Mouse (Mus musculus): Measurements from ENCODE around the gene Abhd4. TPM values are rescaled to one million over a fixed set of nuclear protein-coding genes. Genes with fewer than 3 reads are reported as not detected.

Gene Abhd4
- polyA plus RNA-seq, 1 experiment from 2014 or later: 53.5 TPM

- WGBS: 79% methylated on average over 9 of the region's 9 CpGs
These were observed 35.3 kb upstream of the Abhd4 start for GRCm38 (mm10) chr14:54218721-54219120.

GRCm38 (mm10) chr14:54219256-54219655, 34.7 kb upstream of the Abhd4 start:
- Histone ChIP-seq H3K4me3 (ENCODE audit: low read depth, low read length) (no peak overlapping the region), H3K9ac (ENCODE audit: low read length) (no peak overlapping the region), H3K27me3 (ENCODE audit: control insufficient read depth, insufficient read depth, low read length) (no peaks in the 10 kb centered on the region), H3K9me3 (ENCODE audit: control insufficient read depth, low read length) (no peaks in the 10 kb centered on the region), H3K4me1 (replicated peaks; ENCODE audit: control insufficient read depth, insufficient read depth, low read length) (no peaks in the 10 kb centered on the region), H3K36me3 (ENCODE audit: control insufficient read depth, insufficient read depth, low read length) (no peaks in the 10 kb centered on the region), H3K4me2 (ENCODE audit: low read depth, low read length, severe bottlenecking) (no peak overlapping the region), H3K27ac (ENCODE audit: low read depth, low read length) (no peak overlapping the region)
- ATAC-seq (replicated peaks; ENCODE audit: low FRiP score): no peak
- 54% methylated on average over 8 of the region's 8 CpGs for WGBS
- DNase-seq (ENCODE audit: low spot score): no peak

More at GRCm38 (mm10) chr14:54218721-54219120, 35.3 kb upstream of the Abhd4 start:
- H3K27me3 ChIP-seq (ENCODE audit: control insufficient read depth, insufficient read depth, low read length): no peaks in the 10 kb centered on the region
- ATAC-seq (replicated peaks; ENCODE audit: low FRiP score) (no peak), DNase-seq (ENCODE audit: low spot score) (no peak)
- H3K27ac ChIP-seq (ENCODE audit: low read depth, low read length): no peak overlapping the region
- no peaks in the 10 kb centered on the region for H3K9me3 ChIP-seq (ENCODE audit: control insufficient read depth, low read length)
- H3K9ac ChIP-seq (ENCODE audit: low read length): no peak overlapping the region
- H3K36me3 ChIP-seq (ENCODE audit: control insufficient read depth, insufficient read depth, low read length): no peaks in the 10 kb centered on the region
- H3K4me1 ChIP-seq (replicated peaks; ENCODE audit: control insufficient read depth, insufficient read depth, low read length): no peaks in the 10 kb centered on the region
- no peak overlapping the region for H3K4me2 ChIP-seq (ENCODE audit: low read depth, low read length, severe bottlenecking)
- no peak overlapping the region for H3K4me3 ChIP-seq (ENCODE audit: low read depth, low read length)

DNA sequence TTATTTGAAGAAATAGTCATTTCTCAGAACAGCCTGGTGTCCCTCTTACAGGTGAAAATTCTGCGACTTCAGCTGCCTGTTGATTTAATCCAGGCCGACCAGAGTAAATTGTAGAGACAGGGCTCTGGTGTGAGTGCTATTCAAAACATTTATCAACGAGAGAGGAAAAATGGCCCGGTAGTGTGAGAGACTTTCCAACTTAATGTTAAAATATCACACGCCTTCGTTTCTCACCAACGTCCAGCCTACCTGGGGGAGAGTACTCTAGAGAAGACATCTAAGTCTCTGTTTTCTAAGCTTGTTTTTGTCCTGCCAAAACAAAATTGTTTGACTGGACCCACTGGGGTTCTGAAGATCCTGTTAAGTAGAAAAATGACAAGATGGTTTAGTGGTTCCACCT, 34.1 kb upstream of the Abhd4 start:
- Histone ChIP-seq H3K4me2 (ENCODE audit: low read depth, low read length, severe bottlenecking) (no peak overlapping the region), H3K27ac (ENCODE audit: low read depth, low read length) (no peak overlapping the region), H3K27me3 (ENCODE audit: control insufficient read depth, insufficient read depth, low read length) (no peaks in the 10 kb centered on the region), H3K36me3 (ENCODE audit: control insufficient read depth, insufficient read depth, low read length) (no peaks in the 10 kb centered on the region), H3K4me3 (ENCODE audit: low read depth, low read length) (no peak overlapping the region), H3K4me1 (replicated peaks; ENCODE audit: control insufficient read depth, insufficient read depth, low read length) (no peaks in the 10 kb centered on the region), H3K9me3 (ENCODE audit: control insufficient read depth, low read length) (no peaks in the 10 kb centered on the region), H3K9ac (ENCODE audit: low read length) (no peak overlapping the region)
- ATAC-seq (replicated peaks; ENCODE audit: low FRiP score) (no peak), DNase-seq (ENCODE audit: low spot score) (no peak)
- WGBS: 88% methylated on average over 7 of the region's 7 CpGs

GRCm38 (mm10) chr14:54220726-54221494, 33.1 kb upstream of the Abhd4 start:
- ATAC-seq (replicated peaks; ENCODE audit: low FRiP score) (no peak), DNase-seq (ENCODE audit: low spot score) (no peak)
- no peaks in the 10 kb centered on the region for H3K36me3 ChIP-seq (ENCODE audit: control insufficient read depth, insufficient read depth, low read length)
- no peak overlapping the region for H3K27ac ChIP-seq (ENCODE audit: low read depth, low read length)
- no peaks in the 10 kb centered on the region for H3K4me1 ChIP-seq (replicated peaks; ENCODE audit: control insufficient read depth, insufficient read depth, low read length)
- H3K4me2 ChIP-seq (ENCODE audit: low read depth, low read length, severe bottlenecking): no peak overlapping the region
- no peak overlapping the region for H3K4me3 ChIP-seq (ENCODE audit: low read depth, low read length)
- no peaks in the 10 kb centered on the region for H3K9me3 ChIP-seq (ENCODE audit: control insufficient read depth, low read length)
- H3K27me3 ChIP-seq (ENCODE audit: control insufficient read depth, insufficient read depth, low read length): no peaks in the 10 kb centered on the region
- 86% methylated on average over 8 of the region's 8 CpGs for WGBS
- no peak overlapping the region for H3K9ac ChIP-seq (ENCODE audit: low read length)

- Histone ChIP-seq H3K4me1 (replicated peaks; ENCODE audit: control insufficient read depth, insufficient read depth, low read length) (no peaks in the 10 kb centered on the region), H3K4me3 (ENCODE audit: low read depth, low read length) (no peak overlapping the region), H3K9ac (ENCODE audit: low read length) (no peak overlapping the region), H3K9me3 (ENCODE audit: control insufficient read depth, low read length) (no peaks in the 10 kb centered on the region), H3K27ac (ENCODE audit: low read depth, low read length) (no peak overlapping the region), H3K27me3 (ENCODE audit: control insufficient read depth, insufficient read depth, low read length) (no peaks in the 10 kb centered on the region), H3K4me2 (ENCODE audit: low read depth, low read length, severe bottlenecking) (no peak overlapping the region), H3K36me3 (ENCODE audit: control insufficient read depth, insufficient read depth, low read length) (no peaks in the 10 kb centered on the region)
- 96% methylated on average over 6 of the region's 6 CpGs for WGBS
- no peak for ATAC-seq (replicated peaks; ENCODE audit: low FRiP score)
- DNase-seq (ENCODE audit: low spot score): no peak
These were observed 32.3 kb upstream of the Abhd4 start for GRCm38 (mm10) chr14:54221641-54222040.

GRCm38 (mm10) chr14:54222289-54222727, 31.7 kb upstream of the Abhd4 start:
- no peaks in the 10 kb centered on the region for H3K27me3 ChIP-seq (ENCODE audit: control insufficient read depth, insufficient read depth, low read length)
- no peak overlapping the region for H3K4me3 ChIP-seq (ENCODE audit: low read depth, low read length)
- H3K9ac ChIP-seq (ENCODE audit: low read length): no peak overlapping the region
- no peak for DNase-seq (ENCODE audit: low spot score)
- ATAC-seq (replicated peaks; ENCODE audit: low FRiP score): no peak
- no peaks in the 10 kb centered on the region for H3K4me1 ChIP-seq (replicated peaks; ENCODE audit: control insufficient read depth, insufficient read depth, low read length)
- no peaks in the 10 kb centered on the region for H3K36me3 ChIP-seq (ENCODE audit: control insufficient read depth, insufficient read depth, low read length)
- no peak overlapping the region for H3K27ac ChIP-seq (ENCODE audit: low read depth, low read length)
- WGBS: 91% methylated on average over 8 of the region's 8 CpGs
- no peak overlapping the region for H3K4me2 ChIP-seq (ENCODE audit: low read depth, low read length, severe bottlenecking)
- H3K9me3 ChIP-seq (ENCODE audit: control insufficient read depth, low read length): no peaks in the 10 kb centered on the region

GRCm38 (mm10) chr14:54223315-54224063, 30.5 kb upstream of the Abhd4 start:
- no peak for DNase-seq (ENCODE audit: low spot score)
- no peak for ATAC-seq (replicated peaks; ENCODE audit: low FRiP score)
- Histone ChIP-seq H3K27ac (ENCODE audit: low read depth, low read length) (no peak overlapping the region), H3K4me2 (ENCODE audit: low read depth, low read length, severe bottlenecking) (no peak overlapping the region), H3K27me3 (ENCODE audit: control insufficient read depth, insufficient read depth, low read length) (no peaks in the 10 kb centered on the region), H3K36me3 (ENCODE audit: control insufficient read depth, insufficient read depth, low read length) (no peaks in the 10 kb centered on the region), H3K9ac (ENCODE audit: low read length) (no peak overlapping the region), H3K4me3 (ENCODE audit: low read depth, low read length) (no peak overlapping the region), H3K9me3 (ENCODE audit: control insufficient read depth, low read length) (no peaks in the 10 kb centered on the region), H3K4me1 (replicated peaks; ENCODE audit: control insufficient read depth, insufficient read depth, low read length) (peaks cover 2% of the 10 kb centered on the region)
- 58% methylated on average over 13 of the region's 13 CpGs for WGBS

GRCm38 (mm10) chr14:54224064-54224417, 29.9 kb upstream of the Abhd4 start:
- H3K4me3 ChIP-seq (ENCODE audit: low read depth, low read length): no peak overlapping the region
- no peaks in the 10 kb centered on the region for H3K36me3 ChIP-seq (ENCODE audit: control insufficient read depth, insufficient read depth, low read length)
- H3K27me3 ChIP-seq (ENCODE audit: control insufficient read depth, insufficient read depth, low read length): no peaks in the 10 kb centered on the region
- H3K27ac ChIP-seq (ENCODE audit: low read depth, low read length): no peak overlapping the region
- no peak overlapping the region for H3K9ac ChIP-seq (ENCODE audit: low read length)
- DNase-seq (ENCODE audit: low spot score) (no peak), ATAC-seq (replicated peaks; ENCODE audit: low FRiP score) (no peak)
- H3K4me1 ChIP-seq (replicated peaks; ENCODE audit: control insufficient read depth, insufficient read depth, low read length): peaks cover 5% of the 10 kb centered on the region
- 85% methylated on average over 5 of the region's 5 CpGs for WGBS
- H3K4me2 ChIP-seq (ENCODE audit: low read depth, low read length, severe bottlenecking): no peak overlapping the region
- H3K9me3 ChIP-seq (ENCODE audit: control insufficient read depth, low read length): no peaks in the 10 kb centered on the region

Measured in forebrain, embryonic 11.5 days (tissue).